Mouse (Mus musculus): ENCODE results near the gene Tnni1. TPM values are rescaled to one million over a fixed set of nuclear protein-coding genes. Genes with fewer than 3 reads are reported as not detected.

The Tnni1 gene
- total RNA-seq, 1 experiment: 1.1 TPM

DNA sequence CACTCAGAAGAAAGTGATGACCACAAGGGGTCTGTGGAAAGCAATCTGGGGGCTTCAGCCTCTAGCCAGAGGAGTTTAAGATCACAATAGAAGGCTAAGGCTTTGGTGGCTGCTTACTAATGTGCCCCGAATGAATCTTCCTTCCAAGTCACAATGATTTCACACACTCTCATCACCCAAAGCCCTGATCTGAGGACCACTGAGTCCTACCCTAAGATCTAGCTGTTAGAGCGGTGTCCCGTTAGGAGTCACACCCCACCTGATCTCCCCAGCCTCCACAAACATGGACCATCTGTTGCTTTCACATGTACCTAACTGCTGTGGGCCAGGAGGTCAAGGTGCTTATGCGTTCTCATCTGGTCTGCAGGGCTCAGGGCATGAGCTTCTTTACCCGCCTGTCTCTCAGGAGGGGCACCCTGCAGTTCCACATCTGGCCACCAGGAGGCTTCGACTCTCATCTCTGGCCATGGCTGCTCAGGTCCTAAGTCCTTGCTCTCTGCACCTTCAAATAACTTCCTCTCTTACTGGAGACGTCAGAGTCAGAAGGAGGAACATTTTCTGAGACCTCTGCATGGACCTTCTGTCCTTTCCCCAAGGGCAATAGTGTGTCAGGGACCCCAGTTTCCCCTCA lies 31.9 kb downstream of the Tnni1 start:
- no peak overlapping the region for H3K9ac ChIP-seq (ENCODE audit: insufficient read depth, low read depth, low read length, poor library complexity, severe bottlenecking)
- no peak overlapping the region for H3K4me3 ChIP-seq (ENCODE audit: insufficient read depth in 1 of 2, low read depth in 1 of 2, low read length in 2 of 2, poor library complexity in 1 of 2, severe bottlenecking in 1 of 2)
- peak; percentile 75 for DNase-seq (ENCODE audit: low read depth, low spot score)
- H3K9me3 ChIP-seq (ENCODE audit: control insufficient read depth, insufficient read depth, low read depth, low read length): no peaks in the 10 kb centered on the region
- TF ChIP-seq HCFC1 (IDR thresholded peaks at IDR 0.05; ENCODE audit: borderline replicate concordance, insufficient read depth, low read length): no peak
- no peak for TF ChIP-seq CHD2 (IDR thresholded peaks at IDR 0.05; ENCODE audit: low read depth, low read length)
- H3K36me3 ChIP-seq (ENCODE audit: control insufficient read depth, insufficient read depth, low read length, poor library complexity, severe bottlenecking): no peaks in the 10 kb centered on the region
- in situ Hi-C loops (cut with MboI; ENCODE audit: low sequenced_read_pairs in 2 of 2, unreplicated experiment in 2 of 2): no loop called here
- H3K27ac ChIP-seq (ENCODE audit: insufficient read depth, low read depth, low read length, poor library complexity, severe bottlenecking): no peak overlapping the region
- H3K4me1 ChIP-seq (ENCODE audit: control insufficient read depth in 2 of 2, insufficient read depth in 2 of 2, low read length in 2 of 2, poor library complexity in 1 of 2): peaks cover 0 to 8% of the 10 kb centered on the region in 2 experiments; a peak in 2 of 4 replicates

DNA sequence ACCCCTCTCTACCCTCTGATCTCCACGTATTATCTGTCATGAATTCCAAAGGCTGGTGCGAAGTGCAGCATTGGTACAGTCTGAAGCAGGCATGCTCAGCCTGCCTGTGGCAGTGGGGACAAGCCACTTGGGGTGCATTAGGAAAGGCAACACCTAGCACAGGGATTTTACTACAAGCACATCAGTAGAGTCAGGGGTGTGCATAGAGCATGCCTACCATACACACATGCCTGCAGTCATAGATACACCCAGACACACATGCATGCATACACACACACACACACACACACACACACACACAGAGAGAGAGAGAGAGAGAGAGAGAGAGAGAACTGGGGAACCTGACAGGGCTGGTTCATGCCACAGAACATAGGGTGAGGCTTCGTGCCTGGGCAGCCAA lies 33.0 kb downstream of the Tnni1 start:
- TF ChIP-seq ZNF384 (IDR thresholded peaks at IDR 0.05; ENCODE audit: low read depth, low read length) (no peak), MAFK (IDR thresholded peaks at IDR 0.05; ENCODE audit: insufficient read depth, low read depth, low read length) (no peak), HCFC1 (IDR thresholded peaks at IDR 0.05; ENCODE audit: borderline replicate concordance, insufficient read depth, low read length) (no peak), ZC3H11A (IDR thresholded peaks at IDR 0.05; ENCODE audit: borderline replicate concordance, low read depth, low read length) (no peak)
- no peak overlapping the region for H3K27ac ChIP-seq (ENCODE audit: insufficient read depth, low read depth, low read length, poor library complexity, severe bottlenecking)
- no peaks in the 10 kb centered on the region for H3K9me3 ChIP-seq (ENCODE audit: control insufficient read depth, insufficient read depth, low read depth, low read length)
- H3K4me3 ChIP-seq (ENCODE audit: insufficient read depth in 1 of 2, low read depth in 1 of 2, low read length in 2 of 2, poor library complexity in 1 of 2, severe bottlenecking in 1 of 2): no peak overlapping the region
- in situ Hi-C loops (cut with MboI; ENCODE audit: low sequenced_read_pairs in 2 of 2, unreplicated experiment in 2 of 2): no loop called here
- no peaks in the 10 kb centered on the region for H3K36me3 ChIP-seq (ENCODE audit: control insufficient read depth, insufficient read depth, low read length, poor library complexity, severe bottlenecking)
- H3K9ac ChIP-seq (ENCODE audit: insufficient read depth, low read depth, low read length, poor library complexity, severe bottlenecking): no peak overlapping the region
- DNase-seq (ENCODE audit: low read depth, low spot score): no peak
- peaks cover 0 to 8% of the 10 kb centered on the region in 2 experiments; a peak in 1 of 4 replicates for H3K4me1 ChIP-seq (ENCODE audit: control insufficient read depth in 2 of 2, insufficient read depth in 2 of 2, low read length in 2 of 2, poor library complexity in 1 of 2)

DNA sequence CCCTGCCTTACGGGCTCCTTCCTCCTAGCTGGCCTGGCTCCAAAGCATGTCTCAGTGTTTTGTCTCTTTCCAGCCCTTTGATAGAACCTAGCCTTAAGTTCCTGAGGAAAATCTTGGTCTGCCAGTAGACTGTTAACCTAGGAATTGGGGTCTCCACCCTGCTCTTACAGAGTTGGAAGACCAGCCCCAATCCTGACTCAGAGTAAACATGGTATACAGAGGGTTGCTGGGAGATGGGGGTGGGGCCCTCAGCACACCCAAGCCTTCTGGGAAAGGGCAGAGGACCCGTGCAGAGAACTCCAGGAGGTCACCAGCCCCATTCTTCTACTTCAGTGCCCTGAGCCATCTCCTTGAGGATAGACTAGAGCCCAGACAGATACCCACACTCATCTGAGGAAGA lies 33.4 kb downstream of the Tnni1 start:
- no peaks in the 10 kb centered on the region for H3K9me3 ChIP-seq (ENCODE audit: control insufficient read depth, insufficient read depth, low read depth, low read length)
- no peak overlapping the region for H3K9ac ChIP-seq (ENCODE audit: insufficient read depth, low read depth, low read length, poor library complexity, severe bottlenecking)
- no peaks in the 10 kb centered on the region for H3K36me3 ChIP-seq (ENCODE audit: control insufficient read depth, insufficient read depth, low read length, poor library complexity, severe bottlenecking)
- peaks cover 0 to 6% of the 10 kb centered on the region in 2 experiments; a peak in 1 of 4 replicates for H3K4me1 ChIP-seq (ENCODE audit: control insufficient read depth in 2 of 2, insufficient read depth in 2 of 2, low read length in 2 of 2, poor library complexity in 1 of 2)
- H3K4me3 ChIP-seq (ENCODE audit: insufficient read depth in 1 of 2, low read depth in 1 of 2, low read length in 2 of 2, poor library complexity in 1 of 2, severe bottlenecking in 1 of 2): no peak overlapping the region
- DNase-seq (ENCODE audit: low read depth, low spot score): no peak
- in situ Hi-C loops (cut with MboI; ENCODE audit: low sequenced_read_pairs in 2 of 2, unreplicated experiment in 2 of 2): no loop called here
- TF ChIP-seq ZC3H11A (IDR thresholded peaks at IDR 0.05; ENCODE audit: borderline replicate concordance, low read depth, low read length): no peak
- no peak for TF ChIP-seq ZNF384 (IDR thresholded peaks at IDR 0.05; ENCODE audit: low read depth, low read length)
- no peak for TF ChIP-seq CHD2 (IDR thresholded peaks at IDR 0.05; ENCODE audit: low read depth, low read length)
- TF ChIP-seq MAFK (IDR thresholded peaks at IDR 0.05; ENCODE audit: insufficient read depth, low read depth, low read length): no peak
- TF ChIP-seq HCFC1 (IDR thresholded peaks at IDR 0.05; ENCODE audit: borderline replicate concordance, insufficient read depth, low read length): no peak
- H3K27ac ChIP-seq (ENCODE audit: insufficient read depth, low read depth, low read length, poor library complexity, severe bottlenecking): no peak overlapping the region

GRCm38 (mm10) chr1:135813071-135813470 lies 33.8 kb downstream of the Tnni1 start:
- Histone ChIP-seq H3K27ac (ENCODE audit: insufficient read depth, low read depth, low read length, poor library complexity, severe bottlenecking) (no peak overlapping the region), H3K36me3 (ENCODE audit: control insufficient read depth, insufficient read depth, low read length, poor library complexity, severe bottlenecking) (no peaks in the 10 kb centered on the region), H3K4me3 (ENCODE audit: insufficient read depth in 1 of 2, low read depth in 1 of 2, low read length in 2 of 2, poor library complexity in 1 of 2, severe bottlenecking in 1 of 2) (no peak overlapping the region), H3K9me3 (ENCODE audit: control insufficient read depth, insufficient read depth, low read depth, low read length) (no peaks in the 10 kb centered on the region), H3K4me1 (ENCODE audit: control insufficient read depth in 2 of 2, insufficient read depth in 2 of 2, low read length in 2 of 2, poor library complexity in 1 of 2) (peaks cover 0 to 8% of the 10 kb centered on the region in 2 experiments; a peak in 1 of 4 replicates), H3K9ac (ENCODE audit: insufficient read depth, low read depth, low read length, poor library complexity, severe bottlenecking) (no peak overlapping the region)
- no peak for DNase-seq (ENCODE audit: low read depth, low spot score)
- no peak for TF ChIP-seq ZC3H11A (IDR thresholded peaks at IDR 0.05; ENCODE audit: borderline replicate concordance, low read depth, low read length)
- TF ChIP-seq CHD2 (IDR thresholded peaks at IDR 0.05; ENCODE audit: low read depth, low read length): no peak
- TF ChIP-seq ZNF384 (IDR thresholded peaks at IDR 0.05; ENCODE audit: low read depth, low read length): no peak
- TF ChIP-seq HCFC1 (IDR thresholded peaks at IDR 0.05; ENCODE audit: borderline replicate concordance, insufficient read depth, low read length): no peak
- no peak for TF ChIP-seq MAFK (IDR thresholded peaks at IDR 0.05; ENCODE audit: insufficient read depth, low read depth, low read length)
- in situ Hi-C loops (cut with MboI; ENCODE audit: low sequenced_read_pairs in 2 of 2, unreplicated experiment in 2 of 2): no loop called here
